Mouse (Mus musculus): ENCODE results near the gene Rps6ka4.

DNA sequence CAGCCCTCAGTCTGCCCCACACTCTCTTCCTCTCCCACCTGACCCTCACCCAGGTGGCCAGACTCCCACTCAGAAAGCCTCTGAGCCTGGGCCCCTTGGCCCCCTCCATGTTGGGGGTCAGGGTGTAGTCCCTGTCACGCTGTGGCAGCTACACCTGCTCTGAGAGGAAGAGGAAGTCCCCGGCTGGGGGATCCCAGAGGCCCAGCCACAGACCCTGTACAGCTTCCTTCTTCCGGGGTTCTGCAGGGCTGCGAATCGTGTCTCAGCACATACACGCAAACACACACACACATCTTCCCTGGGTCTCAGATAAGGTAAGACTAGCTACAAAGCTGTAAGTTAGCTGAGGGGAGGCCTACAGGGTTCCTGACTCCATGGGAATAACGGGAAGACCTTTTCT is 17.6 kb upstream of the Rps6ka4 start, which contains the start of gene Ccdc88b:
- TF ChIP-seq CTCF (IDR thresholded peaks at IDR 0.05; ENCODE audit: extremely low read depth, insufficient read depth, low read length), result no peak
- TF ChIP-seq POLR2A (IDR thresholded peaks at IDR 0.05; ENCODE audit: extremely low read depth, insufficient read depth, low read length), result no peak

Data from cortical plate, adult 2 months (tissue).